ENCODE assay signal across 7 mouse cellular contexts in the genomic region with DNA sequence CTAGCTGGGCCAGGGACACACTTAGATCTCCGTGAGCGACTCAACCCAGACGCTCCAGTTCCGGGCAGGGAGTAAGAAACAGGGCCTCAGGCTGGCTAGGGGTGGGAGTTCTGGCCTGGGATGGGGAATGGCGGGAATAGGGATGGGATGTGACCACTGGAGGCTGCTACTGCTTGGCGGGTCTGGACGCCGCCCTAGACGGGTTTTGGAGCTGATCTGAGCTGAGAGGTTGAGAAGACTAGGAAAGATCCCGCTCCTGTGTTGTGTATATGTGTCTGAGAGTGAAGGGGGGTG. TPM values are rescaled to one million over a fixed set of nuclear protein-coding genes. Genes with fewer than 3 reads are reported as not detected.
DNase-seq lines count a peak whose midpoint lies in the region; ATAC-seq and TF ChIP-seq lines count a peak whose summit lies in the region.

No protein-coding gene starts in this region.

- peaks cover 8 to 41% of the 10 kb centered on the region in 2 experiments for H3K36me3 ChIP-seq in CH12.LX (replicated peaks in 1 of 2; ENCODE audit: control insufficient read depth in 1 of 2, insufficient read depth in 1 of 2, low read length in 1 of 2)
- no peaks in the 10 kb centered on the region for H3K36me3 ChIP-seq in forebrain, postnatal 0 days (ENCODE audit: insufficient read depth)
- no peaks in the 10 kb centered on the region; the same call in 1 of the 2 replicates for H3K36me3 ChIP-seq in liver, embryonic 13.5 days

- no peak overlapping the region for H3K27ac ChIP-seq in CH12.LX (ENCODE audit: insufficient read depth, low read depth)
- H3K27ac ChIP-seq in forebrain, postnatal 0 days (ENCODE audit: low read depth, low read length) = peak overlapping the region; percentile 57; the same call in 1 of the 2 replicates
- no peak overlapping the region for H3K27ac ChIP-seq in liver, embryonic 13.5 days

- peaks cover 5 to 51% of the 10 kb centered on the region in 2 experiments; a peak in 3 of 4 replicates for H3K4me1 ChIP-seq in CH12.LX (ENCODE audit: control insufficient read depth in 1 of 2, insufficient read depth in 2 of 2)
- 0 out of 2 replicates have a peak, but pooled peaks cover 3% of the 10 kb centered on the region for H3K4me1 ChIP-seq in forebrain, postnatal 0 days (ENCODE audit: insufficient read depth)
- peaks cover 47% of the 10 kb centered on the region for H3K4me1 ChIP-seq in liver, embryonic 13.5 days (replicated peaks)

- H3K9ac ChIP-seq in CH12.LX (ENCODE audit: insufficient read depth, low read depth) = peak overlapping the region; percentile 35
- H3K9ac ChIP-seq in forebrain, postnatal 0 days = peak overlapping the region; percentile 55
- H3K9ac ChIP-seq in liver, embryonic 13.5 days = peak overlapping the region; percentile 64

- H3K79me2 ChIP-seq in CH12.LX (replicated peaks; ENCODE audit: control insufficient read depth, extremely low read depth, insufficient read depth, poor library complexity, severe bottlenecking) = no peaks in the 10 kb centered on the region

- DNase-seq in 3T3-L1 (ENCODE audit: low read depth, low spot score) (peak; percentile 68), CH12.LX (ENCODE audit: extremely low read depth) (no peak)
- no peak for DNase-seq in forebrain, postnatal 0 days
- no peak for DNase-seq in liver, embryonic 13.5 days
- DNase-seq in frontal cortex, adult 2 months (ENCODE audit: extremely low spot score in 1 of 2, low spot score in 1 of 2) = no peak
- no peak for DNase-seq in cerebellum, postnatal 10 days
- no peak for DNase-seq in urinary bladder, postnatal 4 days (ENCODE audit: low spot score in 2 of 2)

- no peak for TF ChIP-seq RAD21 in CH12.LX (IDR thresholded peaks at IDR 0.05; ENCODE audit: low read depth, low read length)

- peak; percentile 21 for ATAC-seq in forebrain, postnatal 0 days
- peak; percentile 1; the same call in 1 of the 2 replicates for ATAC-seq in liver, embryonic 13.5 days (ENCODE audit: low read depth)

- dilution Hi-C loops in CH12.LX (cut with MboI; ENCODE audit: extremely low pct_ligation_motif_present, extremely low pct_unique_long_range_greater_than_20kb, low sequenced_read_pairs) = no loop called here

- in situ Hi-C loops in CH12.LX (cut with MboI; ENCODE audit: low pct_ligation_motif_present, low pct_unique_long_range_greater_than_20kb, low sequenced_read_pairs) = loop anchor here (10.0 kb wide), 2 partner anchors 176 to 266 kb away; a partner anchor contains a TSS

- H3K9me3 ChIP-seq in CH12.LX (replicated peaks; ENCODE audit: low read length) = no peaks in the 10 kb centered on the region
- no peaks in the 10 kb centered on the region for H3K9me3 ChIP-seq in forebrain, postnatal 0 days (ENCODE audit: low read length)
- no peaks in the 10 kb centered on the region for H3K9me3 ChIP-seq in liver, embryonic 13.5 days (replicated peaks)

- peak overlapping the region; percentile 48 to 67 (median 52) for H3K4me3 ChIP-seq in CH12.LX (replicated peaks in 1 of 3; ENCODE audit: low read depth in 2 of 3, low read length in 2 of 3, poor library complexity in 1 of 3)
- peak overlapping the region; percentile 48 for H3K4me3 ChIP-seq in forebrain, postnatal 0 days (ENCODE audit: low read depth, low read length)
- H3K4me3 ChIP-seq in liver, embryonic 13.5 days (replicated peaks) = peak overlapping the region; percentile 58

- no peak for TF ChIP-seq EP300 in CH12.LX (IDR thresholded peaks at IDR 0.05; ENCODE audit: low read length)

- 7% methylated on average over 10 of the region's 10 CpGs for WGBS in forebrain, postnatal 0 days
- WGBS in liver, embryonic 13.5 days (ENCODE audit: insufficient replicate concordance) = 13% methylated on average over 10 of the region's 10 CpGs

- no peak for TF ChIP-seq POLR2A in CH12.LX (IDR thresholded peaks at IDR 0.05; ENCODE audit: low read depth, low read length)

- TF ChIP-seq CTCF in CH12.LX (conservative IDR thresholded peaks at IDR 0.05 in 1 of 2, IDR thresholded peaks at IDR 0.05 in 1 of 2; ENCODE audit: low read depth in 2 of 2, low read length in 2 of 2) = no peak
- TF ChIP-seq CTCF in forebrain, postnatal 0 days (IDR thresholded peaks at IDR 0.05; ENCODE audit: low read depth) = no peak

- peak overlapping the region; percentile 55 for H3K4me2 ChIP-seq in CH12.LX (ENCODE audit: insufficient read depth, low read depth, poor library complexity, severe bottlenecking)
- peak overlapping the region; percentile 96 for H3K4me2 ChIP-seq in forebrain, postnatal 0 days (ENCODE audit: low read depth)
- H3K4me2 ChIP-seq in liver, embryonic 13.5 days = peak overlapping the region; percentile 71

- no peaks in the 10 kb centered on the region for H3K27me3 ChIP-seq in CH12.LX (replicated peaks)
- H3K27me3 ChIP-seq in forebrain, postnatal 0 days (ENCODE audit: insufficient read depth, low read length) = peaks cover 11% of the 10 kb centered on the region
- H3K27me3 ChIP-seq in liver, embryonic 13.5 days = peaks cover 57% of the 10 kb centered on the region

TF ChIP-seq in CH12.LX, 34 proteins besides CTCF, POLR2A, EP300 and RAD21:
- TF ChIP-seq ETS1 (conservative IDR thresholded peaks at IDR 0.05; ENCODE audit: low read depth, low read length) (no peak), E2F4 (IDR thresholded peaks at IDR 0.05; ENCODE audit: insufficient replicate concordance, low read depth, low read length) (no peak), MAX (IDR thresholded peaks at IDR 0.05; ENCODE audit: low read length) (no peak), IRF4 (IDR thresholded peaks at IDR 0.05; ENCODE audit: low read depth, low read length) (no peak), PAX5 (IDR thresholded peaks at IDR 0.05; ENCODE audit: low read length) (no peak), TCF12 (IDR thresholded peaks at IDR 0.05; ENCODE audit: low read depth, low read length) (no peak), USF2 (conservative IDR thresholded peaks at IDR 0.05; ENCODE audit: low read depth, low read length) (no peak), MYC (IDR thresholded peaks at IDR 0.05; ENCODE audit: low read depth, low read length) (no peak), HCFC1 (IDR thresholded peaks at IDR 0.05; ENCODE audit: low read depth, low read length) (no peak)

RNA-seq across cellular contexts. Expression of a gene that starts 1.1 kb away (rescaled TPM):
- total RNA-seq in CH12.LX (2012; rRNA removed) (6.2 and 8.3 TPM in 2 replicates), CH12.LX (2014; rRNA removed) (1.2 and 1.4 TPM in 2 replicates)
- 7.9 and 8.0 TPM in 2 replicates for polyA plus RNA-seq in CH12.LX (2012; ENCODE audit: insufficient read length, low read depth)
- total RNA-seq in forebrain, postnatal 0 days (2014; rRNA removed) = 38.0 and 42.7 TPM in 2 replicates
- 42.5 and 45.1 TPM in 2 replicates for polyA plus RNA-seq in forebrain, postnatal 0 days (2015; fragmentation: Nextera tagmentation; extraction: Ambion mirVana)
- 19.4 and 21.5 TPM in 2 replicates for polyA plus RNA-seq in liver, embryonic 13.5 days (2015; fragmentation: Nextera tagmentation; extraction: Ambion mirVana)
- polyA plus RNA-seq in frontal cortex, adult 2 months (2012; rRNA removed) = 30.8 and 42.7 TPM in 2 replicates

RNA-seq across cellular contexts. Expression of a gene that starts 7.6 kb away (rescaled TPM):
- total RNA-seq in CH12.LX (2012; rRNA removed) (0.04 and 0.08 TPM in 2 replicates), CH12.LX (2014; rRNA removed) (not detected in 2 replicates)
- polyA plus RNA-seq in CH12.LX (2012; ENCODE audit: insufficient read length, low read depth) = 0.07 and 0.16 TPM in 2 replicates
- 0.08 and 0.10 TPM in 2 replicates for total RNA-seq in forebrain, postnatal 0 days (2014; rRNA removed)
- polyA plus RNA-seq in forebrain, postnatal 0 days (2015; fragmentation: Nextera tagmentation; extraction: Ambion mirVana) = 0.05 and 0.18 TPM in 2 replicates
- polyA plus RNA-seq in liver, embryonic 13.5 days (2015; fragmentation: Nextera tagmentation; extraction: Ambion mirVana) = not detected in 2 replicates
- 2.6 and 3.5 TPM in 2 replicates for polyA plus RNA-seq in frontal cortex, adult 2 months (2012; rRNA removed)

RNA-seq across cellular contexts. Expression of a gene that starts 8.4 kb away (rescaled TPM):
- 4.2 and 6.4 TPM in 2 replicates for total RNA-seq in CH12.LX (2012; rRNA removed)
- total RNA-seq in CH12.LX (2014; rRNA removed) = 2.1 and 2.7 TPM in 2 replicates
- 6.4 and 6.5 TPM in 2 replicates for polyA plus RNA-seq in CH12.LX (2012; ENCODE audit: insufficient read length, low read depth)
- 2.5 and 2.6 TPM in 2 replicates for total RNA-seq in forebrain, postnatal 0 days (2014; rRNA removed)
- polyA plus RNA-seq in forebrain, postnatal 0 days (2015; fragmentation: Nextera tagmentation; extraction: Ambion mirVana) = 2.0 TPM in 2 replicates
- 0.37 and 0.59 TPM in 2 replicates for polyA plus RNA-seq in liver, embryonic 13.5 days (2015; fragmentation: Nextera tagmentation; extraction: Ambion mirVana)
- 15.8 and 15.9 TPM in 2 replicates for polyA plus RNA-seq in frontal cortex, adult 2 months (2012; rRNA removed)

RNA-seq across cellular contexts. Expression of a gene that starts 29.1 kb away (rescaled TPM):
- total RNA-seq in CH12.LX (2012; rRNA removed) (15.2 and 18.4 TPM in 2 replicates), CH12.LX (2014; rRNA removed) (7.2 and 7.9 TPM in 2 replicates)
- 28.0 and 31.9 TPM in 2 replicates for polyA plus RNA-seq in CH12.LX (2012; ENCODE audit: insufficient read length, low read depth)
- 3.9 and 7.7 TPM in 2 replicates for total RNA-seq in forebrain, postnatal 0 days (2014; rRNA removed)
- polyA plus RNA-seq in forebrain, postnatal 0 days (2015; fragmentation: Nextera tagmentation; extraction: Ambion mirVana) = 3.9 and 4.6 TPM in 2 replicates
- 26.2 and 28.7 TPM in 2 replicates for polyA plus RNA-seq in liver, embryonic 13.5 days (2015; fragmentation: Nextera tagmentation; extraction: Ambion mirVana)
- 15.0 TPM in 2 replicates for polyA plus RNA-seq in frontal cortex, adult 2 months (2012; rRNA removed)
